Mouse (Mus musculus) MEL (cell line): ENCODE data around the gene Lcorl. TPM values are rescaled to one million over a fixed set of nuclear protein-coding genes. Genes with fewer than 3 reads are reported as not detected.

Source experiments
- DNase-seq: peaks from one replicate; pipeline ENCODE4 v3.0.0; 2011; ENCODE audit warnings: low read depth, low spot score
- H3K27ac ChIP-seq: 2 replicates; pipeline ENCODE4 v1.5.1; 2012; ENCODE audit warnings: low read depth, mild to moderate bottlenecking, control low read depth, low read length, moderate library complexity; ENCODE audit not compliant: control insufficient read depth
- H3K27me3 ChIP-seq, 2 experiments: fragments of 150-350 bp in 1 of 2; sonication (generic) in 1 of 2; 2 replicates each; pipeline ENCODE4 v1.6.1; 2012; ENCODE audit warnings: low read length in 2 of 2, mild to moderate bottlenecking in 2 of 2, improper control_type of control experiment in 1 of 2, moderate library complexity in 1 of 2; ENCODE audit not compliant: insufficient read depth in 2 of 2, control insufficient read depth in 1 of 2
- H3K36me3 ChIP-seq, 2 experiments: 2 replicates each; pipeline ENCODE4 v1.6.1; 2012 to 2014; ENCODE audit warnings: low read length in 2 of 2, improper control_type of control experiment in 1 of 2, inconsistent platforms in 1 of 2, mild to moderate bottlenecking in 1 of 2; ENCODE audit not compliant: insufficient read depth in 2 of 2, control insufficient read depth in 1 of 2
- H3K4me1 ChIP-seq, 2 experiments: fragments of 150-350 bp in 1 of 2; sonication (generic) in 1 of 2; 2 replicates each; pipeline ENCODE4 v1.6.1; 2012; ENCODE audit warnings: low read length in 2 of 2, improper control_type of control experiment in 1 of 2, mild to moderate bottlenecking in 1 of 2; ENCODE audit not compliant: insufficient read depth in 2 of 2, control insufficient read depth in 1 of 2
- H3K4me3 ChIP-seq, 2 experiments: fragments of 150-350 bp in 1 of 2; sonication (generic) in 1 of 2; 2 replicates each; pipeline ENCODE4 v1.5.1; 2012; ENCODE audit warnings: low read depth in 2 of 2, low read length in 2 of 2, mild to moderate bottlenecking in 2 of 2, moderate library complexity in 2 of 2, control low read depth in 1 of 2, improper control_type of control experiment in 1 of 2; ENCODE audit not compliant: control insufficient read depth in 1 of 2, insufficient read depth in 1 of 2
- H3K79me2 ChIP-seq: 2 replicates; pipeline ENCODE4 v1.6.1; 2012; ENCODE audit warnings: mild to moderate bottlenecking, low read length, moderate library complexity; ENCODE audit not compliant: control insufficient read depth, poor library complexity, insufficient read depth
- H3K9ac ChIP-seq: 2 replicates; pipeline ENCODE4 v1.6.1; 2012; ENCODE audit warnings: low read depth, mild to moderate bottlenecking, control low read depth, low read length, moderate library complexity; ENCODE audit not compliant: control insufficient read depth, poor library complexity, severe bottlenecking
- H3K9me3 ChIP-seq: fragments of 150-350 bp; sonication (generic); replicated peaks from 2 replicates; pipeline ENCODE4 v1.6.1; 2012; ENCODE audit warnings: mild to moderate bottlenecking, low read length, improper control_type of control experiment, moderate library complexity; ENCODE audit not compliant: insufficient read depth
- BHLHE40 ChIP-seq: IDR thresholded peaks from 2 replicates; pipeline ENCODE4 v1.6.1; 2012; ENCODE audit warnings: low read depth, mild to moderate bottlenecking, inconsistent platforms, low read length, improper control_type of control experiment, borderline replicate concordance
- CHD2 ChIP-seq: IDR thresholded peaks from 2 replicates; pipeline ENCODE4 v1.6.1; 2011; ENCODE audit warnings: low read length, improper control_type of control experiment
- CTCF ChIP-seq, 3 experiments: IDR thresholded peaks in 2 of 3; conservative IDR thresholded peaks in 1 of 3; 2 replicates each; pipeline ENCODE4 v1.5.1; 2011 to 2012; ENCODE audit warnings: low read length in 3 of 3, low read depth in 2 of 3, mild to moderate bottlenecking in 2 of 3, improper control_type of control experiment in 1 of 3, inconsistent platforms in 1 of 3, mixed read lengths in 1 of 3, moderate library complexity in 1 of 3; ENCODE audit not compliant: control insufficient read depth in 1 of 3, insufficient read depth in 1 of 3, poor library complexity in 1 of 3, severe bottlenecking in 1 of 3
- E2F4 ChIP-seq: IDR thresholded peaks from 2 replicates; pipeline ENCODE4 v1.6.1; 2011; ENCODE audit warnings: low read depth, low read length, improper control_type of control experiment, borderline replicate concordance
- ELF1 ChIP-seq: IDR thresholded peaks from 2 replicates; pipeline ENCODE4 v1.6.1; 2014; ENCODE audit warnings: low read depth, mild to moderate bottlenecking, inconsistent platforms, low read length, improper control_type of control experiment, moderate library complexity
- EP300 ChIP-seq, 2 experiments: IDR thresholded peaks; 2 replicates each; pipeline ENCODE4 v1.6.1; 2011; ENCODE audit warnings: improper control_type of control experiment in 2 of 2, low read length in 2 of 2, low read depth in 1 of 2, mild to moderate bottlenecking in 1 of 2
- ETS1 ChIP-seq: IDR thresholded peaks from 2 replicates; pipeline ENCODE4 v1.6.1; 2012; ENCODE audit warnings: low read depth, mild to moderate bottlenecking, inconsistent platforms, low read length, improper control_type of control experiment, moderate library complexity
- HCFC1 ChIP-seq: IDR thresholded peaks from 2 replicates; pipeline ENCODE4 v1.6.1; 2012; ENCODE audit warnings: low read depth, mild to moderate bottlenecking, inconsistent platforms, low read length, improper control_type of control experiment, moderate library complexity
- JUND ChIP-seq: IDR thresholded peaks from 2 replicates; pipeline ENCODE4 v1.6.1; 2011; ENCODE audit warnings: low read depth, mild to moderate bottlenecking, improper control_type of control experiment, low read length
- KAT2A ChIP-seq: conservative IDR thresholded peaks from 2 replicates; pipeline ENCODE4 v1.6.1; 2012; ENCODE audit warnings: low read depth, low read length, improper control_type of control experiment, inconsistent platforms
- MAFK ChIP-seq: IDR thresholded peaks from 2 replicates; pipeline ENCODE4 v1.6.1; 2011; ENCODE audit warnings: low read depth, mild to moderate bottlenecking, low read length, improper control_type of control experiment, borderline replicate concordance
- MAX ChIP-seq: IDR thresholded peaks from 2 replicates; pipeline ENCODE4 v1.6.1; 2011; ENCODE audit warnings: low read length, improper control_type of control experiment
- MAZ ChIP-seq: IDR thresholded peaks from 2 replicates; pipeline ENCODE4 v1.6.1; 2012; ENCODE audit warnings: low read depth, mild to moderate bottlenecking, inconsistent platforms, low read length, improper control_type of control experiment
- MEF2A ChIP-seq: IDR thresholded peaks from 2 replicates; pipeline ENCODE4 v1.6.1; 2014; ENCODE audit warnings: low read depth, mild to moderate bottlenecking, inconsistent platforms, low read length, improper control_type of control experiment; ENCODE audit not compliant: poor library complexity, insufficient replicate concordance, severe bottlenecking; ENCODE audit errors: extremely low read depth
- MXI1 ChIP-seq: IDR thresholded peaks from 2 replicates; pipeline ENCODE4 v1.6.1; 2011; ENCODE audit warnings: mild to moderate bottlenecking, low read depth, low read length, improper control_type of control experiment
- MYB ChIP-seq: IDR thresholded peaks from 2 replicates; pipeline ENCODE4 v1.6.1; 2011; ENCODE audit warnings: mild to moderate bottlenecking, low read depth, low read length, improper control_type of control experiment
- MYC ChIP-seq: IDR thresholded peaks from 2 replicates; pipeline ENCODE4 v1.6.1; 2011; ENCODE audit warnings: low read depth, mild to moderate bottlenecking, low read length, improper control_type of control experiment, moderate library complexity
- NELFE ChIP-seq: IDR thresholded peaks from 2 replicates; pipeline ENCODE4 v1.6.1; 2011; ENCODE audit warnings: low read depth, low read length, improper control_type of control experiment
- NRF1 ChIP-seq: IDR thresholded peaks from 2 replicates; pipeline ENCODE4 v1.6.1; 2014; ENCODE audit warnings: low read depth, mild to moderate bottlenecking, inconsistent platforms, low read length, improper control_type of control experiment, moderate library complexity; ENCODE audit not compliant: poor library complexity, insufficient read depth, severe bottlenecking
- POLR2A ChIP-seq, 2 experiments: IDR thresholded peaks; 2 replicates each; pipeline ENCODE4 v1.6.1; 2011 to 2012; ENCODE audit warnings: low read length in 2 of 2, mild to moderate bottlenecking in 2 of 2, control low read depth in 1 of 2, improper control_type of control experiment in 1 of 2, low read depth in 1 of 2, moderate library complexity in 1 of 2; ENCODE audit not compliant: control insufficient read depth in 1 of 2, insufficient read depth in 1 of 2, poor library complexity in 1 of 2
- POLR2AphosphoS2 ChIP-seq: IDR thresholded peaks from 2 replicates; pipeline ENCODE4 v1.6.1; 2011; ENCODE audit warnings: low read length, improper control_type of control experiment
- RAD21 ChIP-seq: IDR thresholded peaks from 2 replicates; pipeline ENCODE4 v1.6.1; 2011; ENCODE audit warnings: mild to moderate bottlenecking, low read depth, low read length, improper control_type of control experiment
- RCOR1 ChIP-seq: IDR thresholded peaks from 2 replicates; pipeline ENCODE4 v1.6.1; 2012; ENCODE audit warnings: low read depth, mild to moderate bottlenecking, inconsistent platforms, low read length, improper control_type of control experiment
- SIN3A ChIP-seq: IDR thresholded peaks from 2 replicates; pipeline ENCODE4 v1.6.1; 2012; ENCODE audit warnings: low read length, improper control_type of control experiment, inconsistent platforms
- SMC3 ChIP-seq: IDR thresholded peaks from 2 replicates; pipeline ENCODE4 v1.6.1; 2011; ENCODE audit warnings: low read depth, low read length, improper control_type of control experiment
- TAL1 ChIP-seq: IDR thresholded peaks from 2 replicates; pipeline ENCODE4 v1.6.1; 2012; ENCODE audit warnings: mild to moderate bottlenecking, inconsistent platforms, low read length, moderate library complexity, mixed read lengths
- TBP ChIP-seq: IDR thresholded peaks from 2 replicates; pipeline ENCODE4 v1.8.0; 2011; ENCODE audit warnings: low read depth, low read length, improper control_type of control experiment
- TCF12 ChIP-seq: IDR thresholded peaks from 2 replicates; pipeline ENCODE4 v1.6.1; 2014; ENCODE audit warnings: low read depth, mild to moderate bottlenecking, inconsistent platforms, low read length, improper control_type of control experiment, moderate library complexity
- USF1 ChIP-seq: IDR thresholded peaks from 2 replicates; pipeline ENCODE4 v1.6.1; 2014; ENCODE audit warnings: low read depth, mild to moderate bottlenecking, inconsistent platforms, low read length, improper control_type of control experiment, moderate library complexity
- ZMIZ1 ChIP-seq: IDR thresholded peaks from 2 replicates; pipeline ENCODE4 v1.6.1; 2012; ENCODE audit warnings: low read depth, mild to moderate bottlenecking, inconsistent platforms, low read length, improper control_type of control experiment, moderate library complexity
- ZNF384 ChIP-seq: IDR thresholded peaks from 2 replicates; pipeline ENCODE4 v1.6.1; 2012; ENCODE audit warnings: low read depth, mild to moderate bottlenecking, inconsistent platforms, low read length, improper control_type of control experiment
- polyA plus RNA-seq, 2 experiments: library from polyadenylated mRNA; stranded (reverse) in 1 of 2; unstranded in 1 of 2; fragments of >175 nt in 1 of 2; fragments of >200 nt in 1 of 2; gene quantifications; 2 replicates each; pipeline versions ENCODE4 v1.2.1 to v1.2.4; 2012; ENCODE audit warnings: low replicate concordance in 2 of 2, low read depth in 1 of 2; ENCODE audit not compliant: insufficient read length in 2 of 2, insufficient read depth in 1 of 2, missing spikeins in 1 of 2
- total RNA-seq: library from RNA; depleted of rRNA; stranded (reverse); fragments of 300-350 nt; gene quantifications from 2 replicates; pipeline ENCODE4 v1.2.3, GENCODE M21; 2012; rRNA removed

The Lcorl gene
- total RNA-seq (10.6 and 11.6 TPM in 2 replicates), polyA plus RNA-seq (10 to 100 TPM in 1 of 2 experiments, not detected in 1; 10.1 TPM)

DNA sequence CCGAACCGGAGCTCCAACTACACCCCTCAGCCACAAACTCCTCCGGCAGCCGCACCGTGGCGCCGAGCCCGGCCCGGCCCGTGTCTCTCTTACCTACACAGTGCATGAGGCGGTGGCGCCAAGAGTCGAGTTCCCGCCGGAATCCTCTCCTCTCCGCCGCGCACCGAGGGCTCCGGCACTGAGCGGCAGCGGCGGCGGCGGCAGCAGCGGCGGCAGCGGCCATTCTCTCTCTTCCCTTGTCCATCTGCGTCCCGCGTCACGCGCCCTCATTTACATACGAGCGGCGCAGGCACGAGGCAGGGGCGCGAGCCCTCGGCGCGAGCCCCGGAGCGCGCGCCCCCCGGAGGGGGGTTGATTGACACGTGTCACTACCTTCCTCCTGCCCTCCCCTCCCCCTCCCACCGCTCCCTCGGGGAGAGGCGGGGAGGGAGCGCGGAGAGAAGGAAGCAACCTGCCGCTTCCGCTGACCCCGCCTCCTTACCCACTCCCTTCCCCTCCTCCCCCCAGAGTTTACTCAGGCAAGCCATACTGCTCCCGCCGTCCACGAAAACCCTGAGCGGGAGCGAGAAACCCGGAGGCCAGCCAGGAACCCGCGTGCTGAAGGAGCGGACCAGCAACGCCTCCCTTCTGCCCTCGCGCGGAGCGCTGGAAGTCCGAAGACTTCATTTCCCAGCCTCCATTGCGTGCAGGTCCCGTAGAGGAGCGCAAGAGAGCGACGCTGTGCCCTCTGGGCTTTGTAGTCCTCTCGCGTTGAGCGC, at the start of gene Lcorl:
Lcorl (minus strand) TSS at position 362 of the 758 bp plus-strand sequence.
- DNase-seq, result peak; percentile 97
- Histone ChIP-seq H3K4me3 (peak within 1 kb of the TSS; percentile 97 to 99), H3K9ac (peak within 1 kb of the TSS; percentile 100), H3K27ac (peak within 1 kb of the TSS; percentile 99), H3K27me3 (no peaks in the 10 kb centered on the region), H3K4me1 (peaks cover 0 to 2% of the 10 kb centered on the region in 2 experiments; a peak in 1 of 4 replicates), H3K36me3 (peaks cover 0 to 6% of the 10 kb centered on the region in 2 experiments; a peak in 2 of 4 replicates), H3K9me3 (no peaks in the 10 kb centered on the region), H3K79me2 (peaks cover 18% of the 10 kb centered on the region)
- TF ChIP-seq JUND (no peak), TAL1 (no peak), CTCF (IDR thresholded peaks at IDR 0.05 in 2 of 3, conservative IDR thresholded peaks at IDR 0.05 in 1 of 3; ENCODE audit: control insufficient read depth in 1 of 3, insufficient read depth in 1 of 3, low read depth in 2 of 3, low read length in 3 of 3, poor library complexity in 1 of 3, severe bottlenecking in 1 of 3) (no peak), POLR2AphosphoS2 (peak; percentile 40; the same call in 1 of the 2 replicates), MXI1 (peak; percentile 89; the same call in 1 of the 2 replicates), RCOR1 (peak; percentile 35; the same call in 1 of the 2 replicates), EP300 (IDR thresholded peaks at IDR 0.05; ENCODE audit: low read depth in 1 of 2, low read length in 2 of 2) (peak in 1 of 2 experiments; percentile 37; a peak in 1 of 4 replicates), MEF2A (no peak), MAZ (peak; percentile 99), BHLHE40 (peak; percentile 80), POLR2A (IDR thresholded peaks at IDR 0.05; ENCODE audit: control insufficient read depth in 1 of 2, insufficient read depth in 1 of 2, low read depth in 1 of 2, low read length in 2 of 2, poor library complexity in 1 of 2) (peak; percentile 48 to 57; a peak in 3 of 4 replicates), TCF12 (peak; percentile 48), SMC3 (peak; percentile 8; the same call in 1 of the 2 replicates), ZMIZ1 (peak; percentile 85), KAT2A (peak; percentile 83; the same call in 1 of the 2 replicates), NRF1 (peak; percentile 52; the same call in 1 of the 2 replicates), MYB (no peak), NELFE (peak; percentile 80), HCFC1 (peak; percentile 98), MAFK (no peak), TBP (peak; percentile 41), MYC (peak; percentile 63), ZNF384 (no peak), MAX (peak; percentile 89), ETS1 (peak; percentile 72), USF1 (peak; percentile 83), SIN3A (peak; percentile 73), CHD2 (peak; percentile 71), E2F4 (0 out of 2 replicates have a peak, but pooled peaks have one; percentile 58), RAD21 (no peak), ELF1 (no peak; the same call in 1 of the 2 replicates)
